Mouse (Mus musculus) kidney, embryonic 14.5 days (tissue): ENCODE measurements at regions not wholly inside any gene's neighbourhood (a gene's known extent, or its start where the extent isn't known, plus 50 kb on each side); places are given as distances from the start of the nearest gene placed in this dataset.

ENCODE experiments used
- ATAC-seq: fragments of 200-750 bp; cut with Nextera tagmentation; 2 replicates; pipeline ENCODE4 v1.8.0; 2017; ENCODE audit warnings: moderate number of reproducible peaks, mild to moderate bottlenecking, moderate TSS enrichment, moderate library complexity; ENCODE audit not compliant: low FRiP score, low TSS enrichment
- H3K27ac ChIP-seq: fragments of 300-500 bp; sonication (generic); 2 replicates; pipeline ENCODE4 v1.5.1; 2014; ENCODE audit warnings: low read depth, mild to moderate bottlenecking, low read length, moderate library complexity, mixed read lengths
- H3K27me3 ChIP-seq: fragments of 300-500 bp; sonication (generic); 2 replicates; pipeline ENCODE4 v1.6.1; 2014; ENCODE audit warnings: mild to moderate bottlenecking, low read length; ENCODE audit not compliant: control insufficient read depth, insufficient read depth
- H3K36me3 ChIP-seq: fragments of 300-500 bp; sonication (generic); 2 replicates; pipeline ENCODE4 v1.6.1; 2014; ENCODE audit warnings: low read length, mixed read lengths; ENCODE audit not compliant: control insufficient read depth, insufficient read depth
- H3K4me1 ChIP-seq: fragments of 300-500 bp; sonication (generic); 2 replicates; pipeline ENCODE4 v1.6.1; 2014; ENCODE audit warnings: low read length, mixed read lengths; ENCODE audit not compliant: control insufficient read depth, insufficient read depth
- H3K4me2 ChIP-seq: fragments of 300-500 bp; sonication (generic); replicated peaks from 2 replicates; pipeline ENCODE4 v1.6.1; 2014; ENCODE audit warnings: low read depth, mild to moderate bottlenecking, low read length
- H3K4me3 ChIP-seq: fragments of 300-500 bp; sonication (generic); 2 replicates; pipeline ENCODE4 v1.5.1; 2014; ENCODE audit warnings: mild to moderate bottlenecking, low read length
- H3K9ac ChIP-seq: fragments of 300-500 bp; sonication (generic); 2 replicates; pipeline ENCODE4 v1.6.1; 2014; ENCODE audit warnings: low read depth, mild to moderate bottlenecking, low read length, moderate library complexity
- H3K9me3 ChIP-seq: fragments of 300-500 bp; sonication (generic); 2 replicates; pipeline ENCODE4 v1.6.1; 2016; ENCODE audit warnings: low read length; ENCODE audit not compliant: control insufficient read depth
- WGBS: fragments of 180-500 bp; shearing (Covaris S2); extraction: QIAGEN DNeasy Blood & Tissue Kit; methylation state at CpG from one replicate; pipeline ENCODE4 v1.1.7; 2014; 5-methylcytosine and 5-hydroxymethylcytosine counted together

DNA sequence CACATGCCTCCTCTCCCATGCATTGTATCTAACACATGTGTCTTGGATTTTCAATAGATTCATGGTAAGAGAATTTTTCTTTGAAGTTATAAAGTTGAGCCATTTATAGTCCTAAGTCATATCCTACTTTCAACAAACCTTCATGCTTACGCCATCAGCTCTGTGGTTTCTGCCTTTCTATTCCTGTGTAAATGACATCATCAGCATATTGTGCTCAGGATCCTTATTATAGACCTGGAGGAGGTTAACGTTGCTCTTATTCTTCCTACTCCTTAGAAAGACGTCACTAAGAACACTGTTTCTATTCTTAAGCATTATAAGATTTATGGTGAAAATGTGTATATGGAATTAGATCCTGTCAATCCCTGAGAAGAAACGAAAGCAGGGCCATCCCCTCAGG, 93.7 kb upstream of the Pde7b start:
- Histone ChIP-seq H3K27ac (no peak overlapping the region), H3K4me3 (no peak overlapping the region), H3K9ac (no peak overlapping the region), H3K36me3 (no peaks in the 10 kb centered on the region), H3K4me1 (no peaks in the 10 kb centered on the region), H3K4me2 (no peak overlapping the region), H3K9me3 (no peaks in the 10 kb centered on the region), H3K27me3 (no peaks in the 10 kb centered on the region)
- ATAC-seq: no peak
- WGBS: 66% methylated on average over 4 of the region's 4 CpGs

DNA sequence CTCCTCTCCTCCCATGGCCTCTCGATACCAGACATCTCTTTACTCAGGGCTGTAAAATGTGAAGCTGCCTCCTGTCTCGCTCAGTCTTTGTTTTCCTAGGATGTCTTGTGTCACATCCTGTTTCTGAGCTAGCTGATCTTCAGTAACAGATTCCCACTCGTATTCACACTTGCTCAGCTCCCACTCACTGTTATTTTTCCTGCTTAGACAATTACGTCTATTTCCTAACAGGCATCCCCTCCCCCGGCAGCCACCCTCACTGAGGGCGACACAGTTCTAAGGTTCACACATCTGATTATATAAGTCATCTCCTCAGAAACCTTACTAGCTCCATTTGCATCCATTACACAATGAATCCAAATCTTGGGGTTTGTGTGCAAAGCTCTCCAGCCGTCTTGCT, 74.9 kb upstream of the Pde7b start:
- WGBS: 30% methylated on average over 7 of the region's 7 CpGs

DNA sequence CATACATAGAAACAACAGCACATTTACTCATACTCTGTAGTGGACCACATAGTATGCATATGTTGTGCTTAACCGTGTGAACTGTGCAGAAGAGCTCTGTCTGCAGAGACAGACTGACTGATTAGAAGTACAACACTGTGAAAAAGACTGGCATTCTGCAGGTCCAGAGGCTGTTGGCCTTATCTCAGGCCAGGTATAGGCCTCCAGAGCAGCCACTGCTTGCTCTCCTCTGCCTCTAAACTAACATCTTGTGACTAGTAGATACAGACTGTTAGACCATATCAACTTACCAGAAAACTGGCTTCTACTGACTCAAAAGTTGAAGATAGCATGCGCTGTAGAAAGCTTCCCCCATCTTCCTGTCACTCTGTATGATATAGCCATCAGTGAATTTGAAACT, 73.5 kb upstream of the Pde7b start:
- H3K27me3 ChIP-seq: no peaks in the 10 kb centered on the region
- no peaks in the 10 kb centered on the region for H3K9me3 ChIP-seq
- no peak for ATAC-seq
- 89% methylated on average over 2 of the region's 2 CpGs for WGBS
- no peak overlapping the region for H3K9ac ChIP-seq
- no peak overlapping the region for H3K27ac ChIP-seq
- no peak overlapping the region for H3K4me2 ChIP-seq
- no peak overlapping the region for H3K4me3 ChIP-seq
- H3K4me1 ChIP-seq: no peaks in the 10 kb centered on the region
- H3K36me3 ChIP-seq: no peaks in the 10 kb centered on the region

More for the DNA sequence above, 74.9 kb upstream of the Pde7b start:
- no peak overlapping the region for H3K27ac ChIP-seq
- H3K9me3 ChIP-seq: no peaks in the 10 kb centered on the region
- no peak overlapping the region for H3K4me3 ChIP-seq
- H3K9ac ChIP-seq: no peak overlapping the region
- H3K4me1 ChIP-seq: no peaks in the 10 kb centered on the region
- H3K36me3 ChIP-seq: no peaks in the 10 kb centered on the region
- H3K4me2 ChIP-seq: no peak overlapping the region
- ATAC-seq: no peak
- no peaks in the 10 kb centered on the region for H3K27me3 ChIP-seq

GRCm38 (mm10) chr10:20793956-20794355, 69.1 kb upstream of the Pde7b start:
- H3K27me3 ChIP-seq: no peaks in the 10 kb centered on the region
- H3K9me3 ChIP-seq: no peaks in the 10 kb centered on the region
- no peak overlapping the region for H3K9ac ChIP-seq
- no peak overlapping the region for H3K4me3 ChIP-seq
- no peak for ATAC-seq
- no peak overlapping the region for H3K4me2 ChIP-seq
- H3K27ac ChIP-seq: no peak overlapping the region
- 70% methylated on average over 6 of the region's 6 CpGs for WGBS
- H3K4me1 ChIP-seq: no peaks in the 10 kb centered on the region
- H3K36me3 ChIP-seq: no peaks in the 10 kb centered on the region

DNA sequence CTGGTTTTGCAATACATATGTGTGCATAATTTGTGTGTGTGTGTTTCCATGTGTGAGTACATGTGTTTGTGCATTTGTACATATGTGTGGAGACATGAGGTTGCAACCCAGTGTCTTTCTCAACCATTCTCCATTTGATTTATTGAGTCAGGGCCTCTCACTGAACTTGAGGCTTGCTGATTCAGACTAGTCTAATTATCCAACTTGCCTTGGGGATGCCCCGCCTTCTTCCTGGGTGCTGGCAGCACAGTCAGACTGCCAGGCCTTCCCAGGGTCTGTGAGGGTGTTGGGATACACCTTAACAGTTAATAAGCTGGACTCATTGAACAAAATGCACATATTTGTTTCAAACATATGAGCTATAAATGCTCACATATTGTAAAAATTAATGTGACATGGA, 56.1 kb upstream of the Pde7b start:
- Histone ChIP-seq H3K9me3 (no peaks in the 10 kb centered on the region), H3K4me2 (no peak overlapping the region), H3K27me3 (no peaks in the 10 kb centered on the region), H3K36me3 (no peaks in the 10 kb centered on the region), H3K27ac (no peak overlapping the region), H3K4me1 (no peaks in the 10 kb centered on the region), H3K9ac (no peak overlapping the region), H3K4me3 (no peak overlapping the region)
- WGBS: 76% methylated on average over 1 of the region's 1 CpGs
- ATAC-seq: no peak

- no peak for ATAC-seq
- no peaks in the 10 kb centered on the region for H3K4me1 ChIP-seq
- WGBS: 70% methylated on average over 11 of the region's 11 CpGs
Observed at GRCm38 (mm10) chr10:20776640-20777413, 51.9 kb upstream of the Pde7b start.

DNA sequence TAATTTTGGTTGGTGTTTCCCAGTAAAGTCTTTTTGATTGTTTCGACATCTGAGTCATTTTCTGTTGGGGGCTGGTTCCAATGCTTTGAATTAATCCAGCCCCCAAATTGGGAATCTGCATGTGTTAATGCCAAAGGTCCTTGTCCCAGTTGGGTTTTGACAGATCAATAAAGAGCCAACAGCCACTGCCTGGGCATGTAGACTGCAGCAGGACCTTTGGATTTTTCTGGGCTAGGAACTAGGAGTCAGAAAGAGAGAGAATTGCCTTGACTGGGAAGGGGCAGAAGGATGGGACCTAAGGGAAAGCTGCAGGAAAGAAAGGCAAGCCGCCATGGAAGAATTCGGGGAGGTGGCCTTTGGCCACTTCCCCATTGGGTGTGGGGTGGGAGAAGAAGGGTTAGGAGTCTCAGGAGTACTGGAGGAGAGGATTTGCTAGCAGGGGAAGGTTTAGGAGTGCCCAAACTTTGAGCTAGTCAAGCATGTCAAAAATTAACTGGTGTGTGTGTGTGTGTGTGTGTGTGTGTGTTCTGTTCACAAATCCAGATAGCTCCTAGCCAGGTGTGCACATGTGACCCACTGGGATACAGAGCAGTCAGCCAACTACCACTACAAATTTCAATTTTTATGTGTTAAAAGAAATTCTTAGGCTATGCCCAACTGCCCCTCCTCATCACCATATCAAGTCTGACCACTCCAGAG, 51.0 kb upstream of the Pde7b start:
- H3K4me2 ChIP-seq: no peak overlapping the region
- no peaks in the 10 kb centered on the region for H3K9me3 ChIP-seq
- no peak overlapping the region for H3K27ac ChIP-seq
- H3K9ac ChIP-seq: no peak overlapping the region
- H3K4me3 ChIP-seq: no peak overlapping the region
- H3K27me3 ChIP-seq: no peaks in the 10 kb centered on the region
- WGBS: 92% methylated on average over 3 of the region's 3 CpGs
- ATAC-seq: no peak; the same call in 1 of the 2 replicates
- no peaks in the 10 kb centered on the region for H3K4me1 ChIP-seq
- H3K36me3 ChIP-seq: no peaks in the 10 kb centered on the region

More at GRCm38 (mm10) chr10:20776640-20777413, 51.9 kb upstream of the Pde7b start:
- Histone ChIP-seq H3K4me2 (no peak overlapping the region), H3K27ac (no peak overlapping the region), H3K9ac (no peak overlapping the region), H3K27me3 (no peaks in the 10 kb centered on the region), H3K36me3 (no peaks in the 10 kb centered on the region), H3K4me3 (no peak overlapping the region), H3K9me3 (no peaks in the 10 kb centered on the region)
